Mouse (Mus musculus) kidney, postnatal 36 days (tissue): ENCODE results near the gene BC028528.
"Not testable (repeated sequence)": the region's sequence is repeated elsewhere in the genome, so short reads cannot be mapped to it uniquely, and the experiment has no call there.

Source experiments
- DNase-seq, 2 experiments: peaks; one replicate each; pipeline ENCODE4 v3.0.0; 2021 to 2022; ENCODE audit warnings: mixed read lengths in 2 of 2

Gene BC028528

GRCm38 (mm10) chr3:95905146-95905939 lies 13.5 kb upstream of the BC028528 start:
- DNase-seq, result peak; percentile 59 to 63

GRCm38 (mm10) chr3:95904568-95904967 lies 12.8 kb upstream of the BC028528 start, which contains the start of gene Car14:
Gene Car14 (minus strand): TSS chr3:95904691.
- peak; percentile 68 to 73 for DNase-seq

- peak; percentile 74 to 86 for DNase-seq
Observed at GRCm38 (mm10) chr3:95903753-95904502, 12.1 kb upstream of the BC028528 start.

- peak; percentile 47 to 59 for DNase-seq
Observed at GRCm38 (mm10) chr3:95902643-95903042, 10.8 kb upstream of the BC028528 start.

GRCm38 (mm10) chr3:95902373-95902625 lies 10.5 kb upstream of the BC028528 start:
- DNase-seq, result no peak

GRCm38 (mm10) chr3:95901616-95902372 lies 10.0 kb upstream of the BC028528 start:
- peak; percentile 78 to 81 for DNase-seq

- DNase-seq, result no peak
Observed at GRCm38 (mm10) chr3:95899800-95900524, 8.2 kb upstream of the BC028528 start.

GRCm38 (mm10) chr3:95895501-95895900 lies 3.7 kb upstream of the BC028528 start:
- not testable (repeated sequence) for DNase-seq

- peak; percentile 86 to 90 for DNase-seq
Observed at GRCm38 (mm10) chr3:95894317-95895160, 2.7 kb upstream of the BC028528 start.

- peak; percentile 96 to 99 for DNase-seq
Observed at GRCm38 (mm10) chr3:95893606-95894316, 2.0 kb upstream of the BC028528 start, which contains the start of gene Aph1a. Gene Aph1a (plus strand): TSS chr3:95893969.

GRCm38 (mm10) chr3:95893126-95893525 lies 1.3 kb upstream of the BC028528 start:
- no peak for DNase-seq

GRCm38 (mm10) chr3:95892066-95893052 lies 554 bp upstream of the BC028528 start:
- DNase-seq, result no peak

- DNase-seq, result no peak
Observed at GRCm38 (mm10) chr3:95889664-95890063, 2.1 kb downstream of the BC028528 start.

GRCm38 (mm10) chr3:95887596-95887995 lies 4.2 kb downstream of the BC028528 start:
- peak; percentile 72 to 77 for DNase-seq

GRCm38 (mm10) chr3:95884400-95884799 lies 7.4 kb downstream of the BC028528 start:
- peak; percentile 65 to 81 for DNase-seq

- peak; percentile 85 to 91 for DNase-seq
Observed at GRCm38 (mm10) chr3:95882816-95883425, 8.9 kb downstream of the BC028528 start.

GRCm38 (mm10) chr3:95881979-95882815 lies 9.6 kb downstream of the BC028528 start, which contains the start of gene Ciart:
Gene Ciart (minus strand): TSS chr3:95882251.
- DNase-seq, result peak; percentile 95 to 99

- no peak for DNase-seq
Observed at GRCm38 (mm10) chr3:95879063-95879462, 12.7 kb downstream of the BC028528 start.
